Mouse (Mus musculus): ENCODE data around the gene Zc3h7b. TPM values are rescaled to one million over a fixed set of nuclear protein-coding genes. Genes with fewer than 3 reads are reported as not detected.
A peak's percentile ranks its signal among the peaks of the same experiment; 100 is the strongest.

Gene Zc3h7b
- polyA plus RNA-seq, 1 experiment from 2014 or later = 34.8 TPM

DNA sequence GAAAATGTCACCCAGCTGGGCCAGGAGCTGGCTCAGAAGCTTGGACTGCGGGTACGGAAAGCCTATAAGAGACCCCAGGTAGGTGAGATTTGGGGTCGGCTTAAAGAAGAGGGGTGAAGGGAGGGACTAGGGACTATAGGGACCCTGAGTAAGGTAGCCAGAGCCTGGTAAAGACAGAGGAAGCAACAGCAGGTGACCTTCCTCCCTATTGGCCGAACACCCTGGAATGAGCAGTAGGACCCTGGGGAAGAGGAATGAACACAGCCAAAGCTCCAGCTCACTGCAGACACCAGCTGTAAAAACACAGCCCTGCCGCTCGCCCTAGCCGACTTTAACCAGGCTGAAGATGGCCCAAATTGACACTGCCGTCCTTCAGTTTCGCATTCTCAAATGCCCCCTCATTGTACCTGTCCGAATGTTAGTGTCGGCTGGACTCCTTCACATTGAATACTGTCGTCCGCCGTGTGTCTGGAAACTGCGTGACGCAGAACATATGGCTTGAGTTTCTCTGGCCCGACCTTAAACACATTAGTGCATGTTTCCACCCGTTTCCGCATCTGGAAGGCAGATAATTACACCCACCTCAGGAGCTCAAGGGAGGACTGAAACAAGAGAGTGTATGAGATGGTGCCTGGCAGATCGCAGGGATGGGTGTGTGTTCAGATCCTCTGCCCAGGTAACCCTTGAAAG, 27.7 kb downstream of the Zc3h7b start:
- Histone ChIP-seq H3K27me3 (no peaks in the 10 kb centered on the region), H3K4me2 (no peak overlapping the region), H3K9ac (no peak overlapping the region), H3K9me3 (replicated peaks) (no peaks in the 10 kb centered on the region), H3K27ac (peak overlapping the region; percentile 39), H3K36me3 (peaks cover 90% of the 10 kb centered on the region), H3K4me1 (peaks cover 12% of the 10 kb centered on the region; the same call in 1 of the 2 replicates), H3K4me3 (replicated peaks) (no peak overlapping the region)
- ATAC-seq (replicated peaks; ENCODE audit: low FRiP score) = no peak
- 52% methylated on average over 20 of the region's 20 CpGs for WGBS

DNA sequence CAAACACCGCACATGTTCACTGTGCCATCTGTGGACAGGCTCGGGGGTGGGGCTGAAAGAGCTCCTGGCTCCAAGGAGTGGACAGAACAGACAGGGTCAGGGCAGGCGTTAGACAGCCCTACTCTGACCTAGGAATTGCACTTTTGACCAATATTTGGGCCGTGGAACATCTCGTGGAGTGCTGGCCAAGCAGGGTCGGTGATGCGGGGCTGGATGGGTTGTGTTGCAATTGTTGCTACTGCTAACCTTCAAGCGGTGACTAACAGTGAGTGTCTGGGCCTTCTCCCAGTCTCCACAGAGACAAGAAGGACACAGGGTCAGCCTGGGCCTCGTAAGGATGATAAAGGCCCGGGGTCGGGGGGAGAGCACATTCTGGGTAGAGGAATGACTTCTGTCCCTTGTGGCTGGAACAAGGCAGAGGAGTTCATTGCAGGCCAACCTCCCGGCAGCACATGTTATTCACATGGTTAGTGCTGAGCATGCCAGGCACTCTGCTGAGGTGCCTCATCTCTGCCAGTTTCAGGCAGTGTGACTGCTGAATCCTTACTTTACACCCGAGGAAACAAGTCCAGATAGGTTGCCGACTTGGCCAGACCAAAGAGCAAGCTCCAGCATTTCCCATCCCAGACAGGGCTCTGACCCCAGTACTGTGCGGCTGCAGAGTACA, 29.8 kb downstream of the Zc3h7b start:
- H3K36me3 ChIP-seq = peaks cover 96% of the 10 kb centered on the region
- H3K27me3 ChIP-seq = no peaks in the 10 kb centered on the region
- H3K9ac ChIP-seq = no peak overlapping the region
- H3K27ac ChIP-seq = no peak overlapping the region
- no peaks in the 10 kb centered on the region for H3K9me3 ChIP-seq (replicated peaks)
- ATAC-seq (replicated peaks; ENCODE audit: low FRiP score) = no peak
- H3K4me1 ChIP-seq = peaks cover 9% of the 10 kb centered on the region; the same call in 1 of the 2 replicates
- 85% methylated on average over 15 of the region's 15 CpGs for WGBS
- H3K4me2 ChIP-seq = no peak overlapping the region
- no peak overlapping the region for H3K4me3 ChIP-seq (replicated peaks)

DNA sequence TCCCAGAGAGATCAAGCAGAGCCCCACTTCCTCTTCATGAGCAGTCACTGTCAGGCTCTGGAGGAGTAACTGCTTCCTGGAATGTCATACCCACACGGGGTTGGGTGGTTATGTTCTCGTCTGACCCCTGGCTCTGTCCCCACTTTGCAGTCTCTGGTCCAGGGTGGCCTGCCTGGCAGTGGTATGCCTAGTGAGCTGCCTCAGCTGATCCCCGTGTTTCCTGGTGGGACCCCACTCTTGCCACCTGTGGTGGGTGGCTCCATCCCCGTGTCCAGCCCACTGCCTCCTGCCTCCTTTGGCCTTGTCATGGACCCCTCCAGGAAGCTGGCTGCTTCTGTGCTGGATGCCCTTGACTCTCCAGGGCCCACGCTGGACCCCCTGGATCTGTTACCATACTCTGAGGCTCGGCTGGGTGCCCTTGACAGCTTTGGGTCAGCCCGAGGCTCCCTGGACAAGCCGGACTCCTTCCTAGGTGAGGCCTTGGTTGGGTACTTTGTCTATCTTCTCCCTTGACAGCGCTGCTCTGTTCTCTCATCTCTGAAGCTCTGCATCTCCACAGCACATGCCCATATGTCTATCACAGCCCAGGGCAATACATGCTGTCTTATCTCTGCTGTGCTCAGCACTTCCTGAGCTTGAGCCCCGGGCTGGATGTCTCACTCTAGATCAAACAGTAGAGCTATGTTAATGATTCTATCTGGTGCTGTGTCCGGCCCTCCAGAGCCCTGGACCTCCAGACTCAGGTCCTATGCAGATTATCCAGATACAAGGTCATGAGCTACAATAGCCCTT, 32.0 kb downstream of the Zc3h7b start:
- Histone ChIP-seq H3K27me3 (no peaks in the 10 kb centered on the region), H3K4me2 (no peak overlapping the region), H3K4me1 (peaks cover 9% of the 10 kb centered on the region; the same call in 1 of the 2 replicates), H3K27ac (no peak overlapping the region), H3K9me3 (replicated peaks) (no peaks in the 10 kb centered on the region), H3K9ac (no peak overlapping the region), H3K4me3 (replicated peaks) (no peak overlapping the region), H3K36me3 (peaks cover 100% of the 10 kb centered on the region)
- WGBS = 87% methylated on average over 11 of the region's 11 CpGs
- ATAC-seq (replicated peaks; ENCODE audit: low FRiP score) = no peak

DNA sequence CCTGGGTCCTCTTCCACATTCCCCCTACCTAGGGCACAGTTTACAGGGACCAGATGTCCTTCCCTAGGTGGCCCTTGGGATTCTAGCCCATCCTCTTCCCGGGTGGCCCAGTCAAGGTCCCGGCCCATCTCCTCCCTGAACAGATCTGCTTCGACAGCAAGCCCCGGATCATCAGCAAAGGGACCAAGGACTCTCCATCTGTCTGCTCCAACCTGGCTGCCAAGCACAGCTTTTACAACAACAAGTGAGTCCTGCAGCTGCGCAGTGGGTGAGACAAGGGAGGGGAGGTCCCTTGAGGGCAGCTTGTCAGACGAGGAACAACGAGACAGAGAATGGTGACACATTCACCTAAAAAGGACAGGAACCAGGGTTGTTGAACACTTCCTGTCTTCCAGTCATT, 37.0 kb downstream of the Zc3h7b start:
- peaks cover 8% of the 10 kb centered on the region for H3K4me1 ChIP-seq
- no peak overlapping the region for H3K4me3 ChIP-seq (replicated peaks)
- H3K36me3 ChIP-seq = peaks cover 96% of the 10 kb centered on the region
- no peaks in the 10 kb centered on the region for H3K27me3 ChIP-seq
- H3K4me2 ChIP-seq = no peak overlapping the region
- no peak overlapping the region for H3K27ac ChIP-seq
- no peak overlapping the region for H3K9ac ChIP-seq
- 82% methylated on average over 7 of the region's 7 CpGs for WGBS
- no peaks in the 10 kb centered on the region for H3K9me3 ChIP-seq (replicated peaks)
- ATAC-seq (replicated peaks; ENCODE audit: low FRiP score) = no peak

GRCm38 (mm10) chr15:81784762-81785161, 39.9 kb downstream of the Zc3h7b start:
- no peak overlapping the region for H3K4me2 ChIP-seq
- H3K9ac ChIP-seq = no peak overlapping the region
- H3K4me1 ChIP-seq = peaks cover 8% of the 10 kb centered on the region
- no peaks in the 10 kb centered on the region for H3K27me3 ChIP-seq
- H3K36me3 ChIP-seq = peaks cover 93% of the 10 kb centered on the region
- H3K4me3 ChIP-seq (replicated peaks) = no peak overlapping the region
- H3K9me3 ChIP-seq (replicated peaks) = no peaks in the 10 kb centered on the region
- peak overlapping the region; percentile 32; the same call in 1 of the 2 replicates for H3K27ac ChIP-seq
- WGBS = 44% methylated on average over 5 of the region's 5 CpGs
- 0 out of 2 replicates have a peak, but pooled peaks have one; percentile 30 for ATAC-seq (replicated peaks; ENCODE audit: low FRiP score)

DNA sequence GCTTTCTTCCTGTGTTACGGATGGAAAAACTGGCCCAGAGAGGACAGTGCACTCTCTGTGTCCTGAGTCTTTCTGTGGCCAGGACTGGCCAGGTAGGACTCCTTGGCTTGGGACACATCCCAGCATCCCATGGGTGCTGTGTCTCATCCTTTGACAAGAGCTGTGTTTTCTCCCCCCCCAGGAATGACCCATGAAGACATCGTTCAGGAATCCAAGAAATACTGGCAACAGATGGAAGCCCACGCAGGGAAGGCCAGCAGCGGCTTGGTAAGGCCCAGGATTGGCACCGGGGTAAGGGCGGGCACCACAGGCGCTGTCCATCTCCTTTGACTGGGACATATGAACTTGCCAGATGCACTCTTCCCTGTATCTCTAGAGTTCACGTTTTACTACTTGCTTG, 40.8 kb downstream of the Zc3h7b start:
- H3K27me3 ChIP-seq = no peaks in the 10 kb centered on the region
- no peak overlapping the region for H3K4me3 ChIP-seq (replicated peaks)
- no peaks in the 10 kb centered on the region for H3K9me3 ChIP-seq (replicated peaks)
- ATAC-seq (replicated peaks; ENCODE audit: low FRiP score) = no peak
- H3K4me2 ChIP-seq = no peak overlapping the region
- 97% methylated on average over 8 of the region's 8 CpGs for WGBS
- no peak overlapping the region for H3K27ac ChIP-seq
- peaks cover 92% of the 10 kb centered on the region for H3K36me3 ChIP-seq
- peaks cover 8% of the 10 kb centered on the region for H3K4me1 ChIP-seq
- H3K9ac ChIP-seq = no peak overlapping the region

- Histone ChIP-seq H3K27me3 (no peaks in the 10 kb centered on the region), H3K36me3 (peaks cover 92% of the 10 kb centered on the region), H3K4me1 (peaks cover 8% of the 10 kb centered on the region), H3K4me3 (replicated peaks) (no peak overlapping the region), H3K4me2 (no peak overlapping the region), H3K9me3 (replicated peaks) (no peaks in the 10 kb centered on the region), H3K27ac (no peak overlapping the region), H3K9ac (no peak overlapping the region)
- ATAC-seq (replicated peaks; ENCODE audit: low FRiP score) = no peak
- 89% methylated on average over 13 of the region's 13 CpGs for WGBS
Observed at GRCm38 (mm10) chr15:81787525-81787924, 42.7 kb downstream of the Zc3h7b start.

DNA sequence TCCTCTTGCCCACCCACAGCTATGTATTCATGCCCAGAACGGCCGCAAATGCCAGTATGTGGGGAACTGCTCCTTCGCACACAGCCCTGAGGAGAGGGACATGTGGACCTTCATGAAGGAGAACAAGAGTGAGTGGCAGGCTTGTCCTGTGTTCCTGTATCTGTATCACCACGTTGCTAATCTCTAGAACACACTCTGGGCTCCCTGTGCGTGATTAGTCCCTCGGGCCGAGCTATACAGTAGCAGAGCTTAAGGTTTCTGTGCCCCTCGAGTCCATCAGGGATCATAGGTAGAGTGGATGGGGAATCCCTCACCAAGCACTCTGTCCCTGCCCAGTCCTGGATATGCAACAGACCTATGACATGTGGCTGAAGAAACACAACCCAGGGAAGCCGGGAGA, 47.6 kb downstream of the Zc3h7b start:
- no peak for ATAC-seq (replicated peaks; ENCODE audit: low FRiP score)
- Histone ChIP-seq H3K9me3 (replicated peaks) (no peaks in the 10 kb centered on the region), H3K4me1 (no peaks in the 10 kb centered on the region), H3K27ac (no peak overlapping the region), H3K4me3 (replicated peaks) (no peak overlapping the region), H3K36me3 (peaks cover 77% of the 10 kb centered on the region), H3K4me2 (no peak overlapping the region), H3K9ac (no peak overlapping the region), H3K27me3 (no peaks in the 10 kb centered on the region)
- WGBS = 93% methylated on average over 9 of the region's 9 CpGs

DNA sequence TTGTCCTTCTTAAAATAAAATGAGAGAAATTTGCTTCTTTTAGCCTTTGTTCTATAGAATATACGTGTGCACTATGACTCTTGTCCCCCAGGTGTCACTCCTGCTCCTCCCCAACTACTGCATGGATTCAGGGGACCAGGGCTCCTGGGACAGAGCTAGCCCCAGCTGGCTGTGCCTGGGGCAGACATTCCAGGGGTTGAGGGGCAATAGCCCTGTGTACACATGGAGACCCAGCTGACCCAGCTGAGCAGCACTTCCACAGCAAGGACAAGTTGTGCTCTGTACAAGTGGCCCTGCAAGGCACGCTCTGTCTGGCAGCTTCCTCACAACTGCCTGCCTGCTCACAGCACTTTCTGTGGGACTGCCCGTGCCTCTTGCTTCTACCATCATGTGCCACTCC, 51.4 kb downstream of the Zc3h7b start:
- H3K36me3 ChIP-seq = peaks cover 43% of the 10 kb centered on the region
- no peaks in the 10 kb centered on the region for H3K9me3 ChIP-seq (replicated peaks)
- no peak overlapping the region for H3K9ac ChIP-seq
- H3K27me3 ChIP-seq = no peaks in the 10 kb centered on the region
- H3K4me2 ChIP-seq = no peak overlapping the region
- H3K27ac ChIP-seq = no peak overlapping the region
- ATAC-seq (replicated peaks; ENCODE audit: low FRiP score) = no peak
- WGBS = 83% methylated on average over 3 of the region's 3 CpGs
- no peak overlapping the region for H3K4me3 ChIP-seq (replicated peaks)
- no peaks in the 10 kb centered on the region for H3K4me1 ChIP-seq

DNA sequence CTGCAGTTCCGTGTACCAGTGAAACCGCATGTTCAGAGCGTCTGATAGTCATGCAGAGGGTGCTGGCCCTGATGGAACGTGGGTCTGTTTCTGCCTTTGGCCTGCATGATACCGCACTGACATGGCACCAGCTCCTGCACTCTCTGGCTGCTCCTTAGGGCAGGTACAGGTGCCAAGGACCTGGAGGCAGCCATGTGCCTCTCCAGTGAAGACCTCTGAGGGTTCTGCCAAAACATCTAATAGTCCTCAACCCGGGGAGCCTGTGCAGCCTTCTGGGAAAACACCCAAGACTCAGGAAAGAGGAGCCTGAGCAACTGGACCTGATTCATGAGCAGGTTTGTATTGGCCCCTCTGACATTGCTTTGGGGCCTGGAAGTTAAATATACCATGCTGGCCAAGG, 53.0 kb downstream of the Zc3h7b start:
- Histone ChIP-seq H3K4me1 (peaks cover 12% of the 10 kb centered on the region), H3K36me3 (peaks cover 27% of the 10 kb centered on the region), H3K4me2 (no peak overlapping the region), H3K9ac (no peak overlapping the region), H3K4me3 (replicated peaks) (no peak overlapping the region), H3K27me3 (no peaks in the 10 kb centered on the region), H3K27ac (no peak overlapping the region), H3K9me3 (replicated peaks) (no peaks in the 10 kb centered on the region)
- ATAC-seq (replicated peaks; ENCODE audit: low FRiP score) = no peak
- 89% methylated on average over 6 of the region's 6 CpGs for WGBS

DNA sequence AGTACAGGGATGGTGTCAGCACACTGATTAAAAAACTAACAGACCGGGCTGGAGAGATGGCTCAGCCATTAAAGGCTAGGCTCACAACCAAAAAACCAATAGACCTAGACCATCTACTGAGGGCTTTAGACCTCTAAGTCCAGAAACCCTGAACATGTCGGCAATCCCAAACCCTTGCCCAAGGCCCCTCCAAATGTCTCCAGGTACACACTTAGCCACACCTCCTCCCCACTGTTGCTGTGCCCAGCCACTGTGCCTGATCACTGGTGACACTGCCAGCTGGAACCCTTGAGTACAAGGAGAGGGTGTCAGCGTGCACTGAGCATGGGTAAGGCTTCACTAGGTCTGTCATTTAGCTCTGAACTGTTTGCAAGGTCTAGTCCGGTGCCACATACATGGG, 53.6 kb downstream of the Zc3h7b start:
- 91% methylated on average over 4 of the region's 4 CpGs for WGBS

GRCm38 (mm10) chr15:81800391-81800790, 55.5 kb downstream of the Zc3h7b start:
- Histone ChIP-seq H3K27ac (no peak overlapping the region), H3K9ac (no peak overlapping the region), H3K4me2 (no peak overlapping the region), H3K27me3 (no peaks in the 10 kb centered on the region), H3K9me3 (replicated peaks) (no peaks in the 10 kb centered on the region), H3K4me1 (peaks cover 37% of the 10 kb centered on the region), H3K36me3 (peaks cover 2% of the 10 kb centered on the region), H3K4me3 (replicated peaks) (no peak overlapping the region)
- ATAC-seq (replicated peaks; ENCODE audit: low FRiP score) = no peak
- 67% methylated on average over 3 of the region's 3 CpGs for WGBS

More for the DNA sequence above, 53.6 kb downstream of the Zc3h7b start:
- no peaks in the 10 kb centered on the region for H3K9me3 ChIP-seq (replicated peaks)
- ATAC-seq (replicated peaks; ENCODE audit: low FRiP score) = no peak
- H3K36me3 ChIP-seq = peaks cover 22% of the 10 kb centered on the region
- no peak overlapping the region for H3K4me3 ChIP-seq (replicated peaks)
- no peak overlapping the region for H3K27ac ChIP-seq
- no peak overlapping the region for H3K9ac ChIP-seq
- H3K4me1 ChIP-seq = peaks cover 17% of the 10 kb centered on the region
- no peak overlapping the region for H3K4me2 ChIP-seq
- H3K27me3 ChIP-seq = no peaks in the 10 kb centered on the region
